Mouse (Mus musculus): ENCODE data around the gene Kcnq1. TPM values are rescaled to one million over a fixed set of nuclear protein-coding genes. Genes with fewer than 3 reads are reported as not detected.

Kcnq1 gene
- total and polyA plus RNA-seq, 3 experiments: not detected

GRCm38 (mm10) chr7:143474811-143475210, 368.6 kb downstream of the Kcnq1 start:
- Histone ChIP-seq H3K4me1 (ENCODE audit: control insufficient read depth in 1 of 2, insufficient read depth in 2 of 2) (peaks cover 0 to 19% of the 10 kb centered on the region in 2 experiments; a peak in 2 of 4 replicates), H3K9me3 (replicated peaks; ENCODE audit: low read length) (no peaks in the 10 kb centered on the region), H3K9ac (ENCODE audit: insufficient read depth, low read depth) (no peak overlapping the region), H3K36me3 (replicated peaks in 1 of 2; ENCODE audit: control insufficient read depth in 1 of 2, insufficient read depth in 1 of 2, low read length in 1 of 2) (no peaks in the 10 kb centered on the region), H3K79me2 (replicated peaks; ENCODE audit: control insufficient read depth, extremely low read depth, insufficient read depth, poor library complexity, severe bottlenecking) (no peaks in the 10 kb centered on the region), H3K4me2 (ENCODE audit: insufficient read depth, low read depth, poor library complexity, severe bottlenecking) (no peak overlapping the region), H3K4me3 (replicated peaks in 1 of 3; ENCODE audit: low read depth in 2 of 3, low read length in 2 of 3, poor library complexity in 1 of 3) (no peak overlapping the region), H3K27me3 (replicated peaks) (peaks cover 57% of the 10 kb centered on the region), H3K27ac (ENCODE audit: insufficient read depth, low read depth) (no peak overlapping the region)
- in situ Hi-C loops (cut with MboI; ENCODE audit: low pct_ligation_motif_present, low pct_unique_long_range_greater_than_20kb, low sequenced_read_pairs): no loop called here
- dilution Hi-C loops (cut with MboI; ENCODE audit: extremely low pct_ligation_motif_present, extremely low pct_unique_long_range_greater_than_20kb, low sequenced_read_pairs): no loop called here
- TF ChIP-seq E2F4 (IDR thresholded peaks at IDR 0.05; ENCODE audit: insufficient replicate concordance, low read depth, low read length) (no peak), KAT2A (IDR thresholded peaks at IDR 0.05; ENCODE audit: insufficient replicate concordance, low read length) (no peak), CTCF (conservative IDR thresholded peaks at IDR 0.05 in 1 of 2, IDR thresholded peaks at IDR 0.05 in 1 of 2; ENCODE audit: low read depth in 2 of 2, low read length in 2 of 2) (no peak), MYC (IDR thresholded peaks at IDR 0.05; ENCODE audit: low read depth, low read length) (no peak), POLR2AphosphoS2 (IDR thresholded peaks at IDR 0.05; ENCODE audit: low read depth, low read length) (no peak), ZKSCAN1 (IDR thresholded peaks at IDR 0.05; ENCODE audit: borderline replicate concordance, low read depth, low read length) (no peak), TCF12 (IDR thresholded peaks at IDR 0.05; ENCODE audit: low read depth, low read length) (no peak), MAZ (IDR thresholded peaks at IDR 0.05; ENCODE audit: low read depth, low read length) (no peak), MXI1 (IDR thresholded peaks at IDR 0.05; ENCODE audit: low read depth, low read length) (no peak), USF2 (conservative IDR thresholded peaks at IDR 0.05; ENCODE audit: low read depth, low read length) (no peak)
- no peak for DNase-seq (ENCODE audit: extremely low read depth)

- in situ Hi-C loops (cut with MboI; ENCODE audit: low pct_ligation_motif_present, low pct_unique_long_range_greater_than_20kb, low sequenced_read_pairs): no loop called here
- dilution Hi-C loops (cut with MboI; ENCODE audit: extremely low pct_ligation_motif_present, extremely low pct_unique_long_range_greater_than_20kb, low sequenced_read_pairs): no loop called here
Measured at GRCm38 (mm10) chr7:143475876-143476275, 369.7 kb downstream of the Kcnq1 start.

More at GRCm38 (mm10) chr7:143475876-143476275, 369.7 kb downstream of the Kcnq1 start:
- TF ChIP-seq MXI1 (IDR thresholded peaks at IDR 0.05; ENCODE audit: low read depth, low read length) (no peak), ZC3H11A (IDR thresholded peaks at IDR 0.05; ENCODE audit: low read depth, low read length) (no peak), MYC (IDR thresholded peaks at IDR 0.05; ENCODE audit: low read depth, low read length) (no peak), TCF12 (IDR thresholded peaks at IDR 0.05; ENCODE audit: low read depth, low read length) (no peak), SIN3A (IDR thresholded peaks at IDR 0.05; ENCODE audit: low read length) (no peak), HCFC1 (IDR thresholded peaks at IDR 0.05; ENCODE audit: low read depth, low read length) (no peak), KAT2A (IDR thresholded peaks at IDR 0.05; ENCODE audit: insufficient replicate concordance, low read length) (no peak), UBTF (IDR thresholded peaks at IDR 0.05; ENCODE audit: low read depth, low read length) (no peak), IRF4 (IDR thresholded peaks at IDR 0.05; ENCODE audit: low read depth, low read length) (no peak), POLR2A (IDR thresholded peaks at IDR 0.05; ENCODE audit: low read depth, low read length) (no peak), ETS1 (conservative IDR thresholded peaks at IDR 0.05; ENCODE audit: low read depth, low read length) (no peak), GABPA (IDR thresholded peaks at IDR 0.05; ENCODE audit: insufficient replicate concordance, low read depth, low read length) (no peak), EP300 (IDR thresholded peaks at IDR 0.05; ENCODE audit: low read length) (no peak), ZNF384 (IDR thresholded peaks at IDR 0.05; ENCODE audit: low read depth, low read length) (no peak), CTCF (conservative IDR thresholded peaks at IDR 0.05 in 1 of 2, IDR thresholded peaks at IDR 0.05 in 1 of 2; ENCODE audit: low read depth in 2 of 2, low read length in 2 of 2) (no peak), E2F4 (IDR thresholded peaks at IDR 0.05; ENCODE audit: insufficient replicate concordance, low read depth, low read length) (no peak), PAX5 (IDR thresholded peaks at IDR 0.05; ENCODE audit: low read length) (no peak)
- DNase-seq (ENCODE audit: extremely low read depth): no peak
- Histone ChIP-seq H3K4me3 (replicated peaks in 1 of 3; ENCODE audit: low read depth in 2 of 3, low read length in 2 of 3, poor library complexity in 1 of 3) (no peak overlapping the region), H3K4me2 (ENCODE audit: insufficient read depth, low read depth, poor library complexity, severe bottlenecking) (no peak overlapping the region), H3K79me2 (replicated peaks; ENCODE audit: control insufficient read depth, extremely low read depth, insufficient read depth, poor library complexity, severe bottlenecking) (no peaks in the 10 kb centered on the region), H3K36me3 (replicated peaks in 1 of 2; ENCODE audit: control insufficient read depth in 1 of 2, insufficient read depth in 1 of 2, low read length in 1 of 2) (no peaks in the 10 kb centered on the region), H3K4me1 (ENCODE audit: control insufficient read depth in 1 of 2, insufficient read depth in 2 of 2) (peaks cover 0 to 19% of the 10 kb centered on the region in 2 experiments; a peak in 2 of 4 replicates), H3K27ac (ENCODE audit: insufficient read depth, low read depth) (no peak overlapping the region), H3K9ac (ENCODE audit: insufficient read depth, low read depth) (no peak overlapping the region), H3K27me3 (replicated peaks) (peaks cover 55% of the 10 kb centered on the region), H3K9me3 (replicated peaks; ENCODE audit: low read length) (no peaks in the 10 kb centered on the region)

Other genes starting within 250 kb of the Kcnq1 start
- not detected in 2 replicates for gene Th, start 175.2 kb upstream of the Kcnq1 start, total RNA-seq (2012; rRNA removed)
- gene Th, start 175.2 kb upstream of the Kcnq1 start, total RNA-seq (2014; rRNA removed): not detected in 2 replicates
- gene Th, start 175.2 kb upstream of the Kcnq1 start, polyA plus RNA-seq (2012; ENCODE audit: insufficient read length, low read depth): not detected in 2 replicates
- gene Ascl2, start 137.1 kb upstream of the Kcnq1 start, total RNA-seq (2012; rRNA removed): not detected in 2 replicates
- not detected in 2 replicates for gene Ascl2, start 137.1 kb upstream of the Kcnq1 start, total RNA-seq (2014; rRNA removed)
- gene Ascl2, start 137.1 kb upstream of the Kcnq1 start, polyA plus RNA-seq (2012; ENCODE audit: insufficient read length, low read depth): not detected in 2 replicates
- 27.2 and 28.2 TPM in 2 replicates for gene Tspan32, start 101.3 kb upstream of the Kcnq1 start, total RNA-seq (2012; rRNA removed)
- gene Tspan32, start 101.3 kb upstream of the Kcnq1 start, total RNA-seq (2014; rRNA removed): 34.5 and 40.5 TPM in 2 replicates
- gene Tspan32, start 101.3 kb upstream of the Kcnq1 start, polyA plus RNA-seq (2012; ENCODE audit: insufficient read length, low read depth): 28.6 and 29.9 TPM in 2 replicates
- 275 and 327 TPM in 2 replicates for gene Cd81, start 53.6 kb upstream of the Kcnq1 start, total RNA-seq (2012; rRNA removed)
- 334 and 352 TPM in 2 replicates for gene Cd81, start 53.6 kb upstream of the Kcnq1 start, total RNA-seq (2014; rRNA removed)
- gene Cd81, start 53.6 kb upstream of the Kcnq1 start, polyA plus RNA-seq (2012; ENCODE audit: insufficient read length, low read depth): 318 and 325 TPM in 2 replicates
- gene Tssc4, start 37.1 kb upstream of the Kcnq1 start, total RNA-seq (2012; rRNA removed): 49.8 and 58.7 TPM in 2 replicates
- gene Tssc4, start 37.1 kb upstream of the Kcnq1 start, total RNA-seq (2014; rRNA removed): 47.3 and 55.1 TPM in 2 replicates
- gene Tssc4, start 37.1 kb upstream of the Kcnq1 start, polyA plus RNA-seq (2012; ENCODE audit: insufficient read length, low read depth): 44.1 and 49.6 TPM in 2 replicates
- gene Trpm5, start 11.7 kb upstream of the Kcnq1 start, total RNA-seq (2012; rRNA removed): 1.3 and 1.5 TPM in 2 replicates
- 1.1 and 1.4 TPM in 2 replicates for gene Trpm5, start 11.7 kb upstream of the Kcnq1 start, total RNA-seq (2014; rRNA removed)
- gene Trpm5, start 11.7 kb upstream of the Kcnq1 start, polyA plus RNA-seq (2012; ENCODE audit: insufficient read length, low read depth): 1.7 and 3.0 TPM in 2 replicates